Mouse (Mus musculus): Measurements from ENCODE around the gene Dut. TPM values are rescaled to one million over a fixed set of nuclear protein-coding genes. Genes with fewer than 3 reads are reported as not detected.

Gene Dut
- total RNA-seq, 2 experiments from 2014 or later: 31.9 to 32.5 TPM

GRCm38 (mm10) chr2:125303764-125304384, 56.9 kb downstream of the Dut start:
- peak; percentile 18 to 47 for DNase-seq

- peak; percentile 31 to 33 for DNase-seq
These were observed 57.8 kb downstream of the Dut start for GRCm38 (mm10) chr2:125304746-125305145.

GRCm38 (mm10) chr2:125305671-125306070, 58.7 kb downstream of the Dut start:
- no peak for DNase-seq

Other genes starting within 250 kb of the Dut start
- under 1 TPM; 0.55 to 0.85 TPM for gene Slc24a5, start 179.1 kb upstream of the Dut start, total RNA-seq (2021)
- gene Myef2, start 123.5 kb upstream of the Dut start, total RNA-seq (2021): 1 to 10 TPM; 5.7 to 6.1 TPM
- gene Ctxn2, start 110.5 kb upstream of the Dut start, total RNA-seq (2021): not detected
- gene Slc12a1, start 94.7 kb upstream of the Dut start, total RNA-seq (2021): not detected

Data from heart, adult 18-20 months (tissue).